Mouse (Mus musculus) MEL (cell line): Measurements from ENCODE around the gene Ncoa7. TPM values are rescaled to one million over a fixed set of nuclear protein-coding genes. Genes with fewer than 3 reads are reported as not detected.

Experiments
- DNase-seq: peaks from one replicate; pipeline ENCODE4 v3.0.0; 2011; ENCODE audit warnings: low read depth, low spot score
- H3K27ac ChIP-seq: 2 replicates; pipeline ENCODE4 v1.5.1; 2012; ENCODE audit warnings: low read depth, mild to moderate bottlenecking, control low read depth, low read length, moderate library complexity; ENCODE audit not compliant: control insufficient read depth
- H3K27me3 ChIP-seq, 2 experiments: fragments of 150-350 bp in 1 of 2; sonication (generic) in 1 of 2; 2 replicates each; pipeline ENCODE4 v1.6.1; 2012; ENCODE audit warnings: low read length in 2 of 2, mild to moderate bottlenecking in 2 of 2, improper control_type of control experiment in 1 of 2, moderate library complexity in 1 of 2; ENCODE audit not compliant: insufficient read depth in 2 of 2, control insufficient read depth in 1 of 2
- H3K36me3 ChIP-seq, 2 experiments: 2 replicates each; pipeline ENCODE4 v1.6.1; 2012 to 2014; ENCODE audit warnings: low read length in 2 of 2, improper control_type of control experiment in 1 of 2, inconsistent platforms in 1 of 2, mild to moderate bottlenecking in 1 of 2; ENCODE audit not compliant: insufficient read depth in 2 of 2, control insufficient read depth in 1 of 2
- H3K4me1 ChIP-seq, 2 experiments: fragments of 150-350 bp in 1 of 2; sonication (generic) in 1 of 2; 2 replicates each; pipeline ENCODE4 v1.6.1; 2012; ENCODE audit warnings: low read length in 2 of 2, improper control_type of control experiment in 1 of 2, mild to moderate bottlenecking in 1 of 2; ENCODE audit not compliant: insufficient read depth in 2 of 2, control insufficient read depth in 1 of 2
- H3K4me3 ChIP-seq, 2 experiments: fragments of 150-350 bp in 1 of 2; sonication (generic) in 1 of 2; 2 replicates each; pipeline ENCODE4 v1.5.1; 2012; ENCODE audit warnings: low read depth in 2 of 2, low read length in 2 of 2, mild to moderate bottlenecking in 2 of 2, moderate library complexity in 2 of 2, control low read depth in 1 of 2, improper control_type of control experiment in 1 of 2; ENCODE audit not compliant: control insufficient read depth in 1 of 2, insufficient read depth in 1 of 2
- H3K79me2 ChIP-seq: 2 replicates; pipeline ENCODE4 v1.6.1; 2012; ENCODE audit warnings: mild to moderate bottlenecking, low read length, moderate library complexity; ENCODE audit not compliant: control insufficient read depth, poor library complexity, insufficient read depth
- H3K9ac ChIP-seq: 2 replicates; pipeline ENCODE4 v1.6.1; 2012; ENCODE audit warnings: low read depth, mild to moderate bottlenecking, control low read depth, low read length, moderate library complexity; ENCODE audit not compliant: control insufficient read depth, poor library complexity, severe bottlenecking
- H3K9me3 ChIP-seq: fragments of 150-350 bp; sonication (generic); replicated peaks from 2 replicates; pipeline ENCODE4 v1.6.1; 2012; ENCODE audit warnings: mild to moderate bottlenecking, low read length, improper control_type of control experiment, moderate library complexity; ENCODE audit not compliant: insufficient read depth
- CHD1 ChIP-seq: IDR thresholded peaks from 2 replicates; pipeline ENCODE4 v1.6.1; 2012; ENCODE audit warnings: low read depth, mild to moderate bottlenecking, inconsistent platforms, low read length, improper control_type of control experiment
- CTCF ChIP-seq, 3 experiments: IDR thresholded peaks in 2 of 3; conservative IDR thresholded peaks in 1 of 3; 2 replicates each; pipeline ENCODE4 v1.5.1; 2011 to 2012; ENCODE audit warnings: low read length in 3 of 3, low read depth in 2 of 3, mild to moderate bottlenecking in 2 of 3, improper control_type of control experiment in 1 of 3, inconsistent platforms in 1 of 3, mixed read lengths in 1 of 3, moderate library complexity in 1 of 3; ENCODE audit not compliant: control insufficient read depth in 1 of 3, insufficient read depth in 1 of 3, poor library complexity in 1 of 3, severe bottlenecking in 1 of 3
- ELF1 ChIP-seq: IDR thresholded peaks from 2 replicates; pipeline ENCODE4 v1.6.1; 2014; ENCODE audit warnings: low read depth, mild to moderate bottlenecking, inconsistent platforms, low read length, improper control_type of control experiment, moderate library complexity
- HCFC1 ChIP-seq: IDR thresholded peaks from 2 replicates; pipeline ENCODE4 v1.6.1; 2012; ENCODE audit warnings: low read depth, mild to moderate bottlenecking, inconsistent platforms, low read length, improper control_type of control experiment, moderate library complexity
- JUND ChIP-seq: IDR thresholded peaks from 2 replicates; pipeline ENCODE4 v1.6.1; 2011; ENCODE audit warnings: low read depth, mild to moderate bottlenecking, improper control_type of control experiment, low read length
- NRF1 ChIP-seq: IDR thresholded peaks from 2 replicates; pipeline ENCODE4 v1.6.1; 2014; ENCODE audit warnings: low read depth, mild to moderate bottlenecking, inconsistent platforms, low read length, improper control_type of control experiment, moderate library complexity; ENCODE audit not compliant: poor library complexity, insufficient read depth, severe bottlenecking
- POLR2AphosphoS2 ChIP-seq: IDR thresholded peaks from 2 replicates; pipeline ENCODE4 v1.6.1; 2011; ENCODE audit warnings: low read length, improper control_type of control experiment
- RAD21 ChIP-seq: IDR thresholded peaks from 2 replicates; pipeline ENCODE4 v1.6.1; 2011; ENCODE audit warnings: mild to moderate bottlenecking, low read depth, low read length, improper control_type of control experiment
- SIN3A ChIP-seq: IDR thresholded peaks from 2 replicates; pipeline ENCODE4 v1.6.1; 2012; ENCODE audit warnings: low read length, improper control_type of control experiment, inconsistent platforms
- SMC3 ChIP-seq: IDR thresholded peaks from 2 replicates; pipeline ENCODE4 v1.6.1; 2011; ENCODE audit warnings: low read depth, low read length, improper control_type of control experiment
- USF1 ChIP-seq: IDR thresholded peaks from 2 replicates; pipeline ENCODE4 v1.6.1; 2014; ENCODE audit warnings: low read depth, mild to moderate bottlenecking, inconsistent platforms, low read length, improper control_type of control experiment, moderate library complexity
- USF2 ChIP-seq, 2 experiments: IDR thresholded peaks; 2 replicates each; pipeline ENCODE4 v1.6.1; 2011 to 2012; ENCODE audit warnings: improper control_type of control experiment in 2 of 2, low read length in 2 of 2, borderline replicate concordance in 1 of 2, inconsistent platforms in 1 of 2, low read depth in 1 of 2, mild to moderate bottlenecking in 1 of 2; ENCODE audit not compliant: insufficient read depth in 1 of 2
- ZC3H11A ChIP-seq: IDR thresholded peaks from 2 replicates; pipeline ENCODE4 v1.6.1; 2012; ENCODE audit warnings: low read depth, mild to moderate bottlenecking, inconsistent platforms, low read length, improper control_type of control experiment
- ZNF384 ChIP-seq: IDR thresholded peaks from 2 replicates; pipeline ENCODE4 v1.6.1; 2012; ENCODE audit warnings: low read depth, mild to moderate bottlenecking, inconsistent platforms, low read length, improper control_type of control experiment
- polyA plus RNA-seq, 2 experiments: library from polyadenylated mRNA; stranded (reverse) in 1 of 2; unstranded in 1 of 2; fragments of >175 nt in 1 of 2; fragments of >200 nt in 1 of 2; gene quantifications; 2 replicates each; pipeline versions ENCODE4 v1.2.1 to v1.2.4; 2012; ENCODE audit warnings: low replicate concordance in 2 of 2, low read depth in 1 of 2; ENCODE audit not compliant: insufficient read length in 2 of 2, insufficient read depth in 1 of 2, missing spikeins in 1 of 2
- total RNA-seq: library from RNA; depleted of rRNA; stranded (reverse); fragments of 300-350 nt; gene quantifications from 2 replicates; pipeline ENCODE4 v1.2.3, GENCODE M21; 2012

Ncoa7 gene
- total and polyA plus RNA-seq, 3 experiments: 1.7 to 64.9 (median 4.2) TPM

DNA sequence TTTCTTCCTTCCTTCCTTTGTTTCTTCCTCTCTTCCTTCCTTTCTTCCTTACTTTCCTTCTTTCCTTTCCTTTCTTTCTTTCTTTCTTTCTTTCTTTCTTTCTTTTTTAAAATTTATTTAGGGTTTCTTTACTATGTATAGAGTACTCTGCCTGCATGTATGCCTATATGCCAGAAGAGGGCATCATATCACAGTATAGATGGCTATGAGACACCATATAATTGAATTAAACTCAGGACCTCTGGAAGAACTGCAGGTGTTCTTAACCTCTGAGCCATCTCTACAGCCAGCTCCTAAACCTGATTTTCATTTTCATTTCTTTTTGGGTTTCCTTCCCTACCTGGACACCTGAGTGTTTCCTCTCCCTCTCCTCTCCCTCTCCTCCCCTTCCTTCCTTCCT, 180.2 kb downstream of the Ncoa7 start:
- Histone ChIP-seq H3K4me3 (no peak overlapping the region), H3K36me3 (peaks cover 0 to 8% of the 10 kb centered on the region in 2 experiments; a peak in 2 of 4 replicates), H3K79me2 (peaks cover 1% of the 10 kb centered on the region; the same call in 1 of the 2 replicates), H3K9me3 (no peaks in the 10 kb centered on the region), H3K9ac (no peak overlapping the region), H3K27me3 (no peaks in the 10 kb centered on the region), H3K4me1 (peaks cover 4 to 6% of the 10 kb centered on the region in 2 experiments; a peak in 1 of 4 replicates), H3K27ac (no peak overlapping the region)
- peak; percentile 59 for DNase-seq
- no peak for TF ChIP-seq ELF1
- TF ChIP-seq RAD21: peak; percentile 85
- peak; percentile 40; the same call in 1 of the 2 replicates for TF ChIP-seq SIN3A
- peak; percentile 87 for TF ChIP-seq SMC3
- peak; percentile 32 to 73 (median 46); a peak in 5 of 6 replicates for TF ChIP-seq CTCF (IDR thresholded peaks at IDR 0.05 in 2 of 3, conservative IDR thresholded peaks at IDR 0.05 in 1 of 3; ENCODE audit: control insufficient read depth in 1 of 3, insufficient read depth in 1 of 3, low read depth in 2 of 3, low read length in 3 of 3, poor library complexity in 1 of 3, severe bottlenecking in 1 of 3)
- peak; percentile 92 for TF ChIP-seq ZC3H11A
- TF ChIP-seq ZNF384: no peak; the same call in 1 of the 2 replicates
- TF ChIP-seq USF2 (IDR thresholded peaks at IDR 0.05; ENCODE audit: borderline replicate concordance in 1 of 2, insufficient read depth in 1 of 2, low read depth in 1 of 2, low read length in 2 of 2): no peak
- TF ChIP-seq NRF1: no peak
- TF ChIP-seq POLR2AphosphoS2: no peak
- TF ChIP-seq JUND: no peak
- 0 out of 2 replicates have a peak, but pooled peaks have one; percentile 12 for TF ChIP-seq HCFC1

DNA sequence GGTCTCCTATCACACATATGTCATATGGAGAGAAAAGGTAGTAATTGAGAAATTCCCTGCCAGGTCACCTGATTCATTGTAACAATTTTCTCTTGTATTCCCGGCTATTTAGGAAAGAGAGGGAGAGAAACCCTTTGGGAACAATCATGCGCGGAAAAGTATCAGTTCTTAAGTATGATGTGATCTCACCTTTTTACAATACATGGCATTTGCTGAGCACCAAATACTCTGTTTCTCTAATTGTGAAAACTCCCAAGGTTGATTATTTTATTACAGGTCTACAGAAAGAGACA, 184.3 kb downstream of the Ncoa7 start:
- H3K4me3 ChIP-seq: peak overlapping the region; percentile 95
- H3K36me3 ChIP-seq: peaks cover 0 to 12% of the 10 kb centered on the region in 2 experiments; a peak in 2 of 4 replicates
- peak overlapping the region; percentile 82 for H3K9ac ChIP-seq
- H3K4me1 ChIP-seq: peaks cover 0 to 6% of the 10 kb centered on the region in 2 experiments; a peak in 2 of 4 replicates
- H3K27ac ChIP-seq: peak overlapping the region; percentile 56
- DNase-seq: no peak
- no peaks in the 10 kb centered on the region for H3K9me3 ChIP-seq
- TF ChIP-seq JUND (no peak), USF1 (peak; percentile 48; the same call in 1 of the 2 replicates), CHD1 (peak; percentile 51; the same call in 1 of the 2 replicates)
- TF ChIP-seq, all 39 proteins: peak for 2
- H3K79me2 ChIP-seq: peaks cover 1% of the 10 kb centered on the region; the same call in 1 of the 2 replicates
- H3K27me3 ChIP-seq: no peaks in the 10 kb centered on the region
